Mouse (Mus musculus): ENCODE data around the gene Wdr89.

- TF ChIP-seq CTCF (IDR thresholded peaks at IDR 0.05; ENCODE audit: insufficient read depth, low read depth, low read length) (no peak), POLR2A (IDR thresholded peaks at IDR 0.05; ENCODE audit: insufficient read depth, low read depth, low read length) (no peak)
Measured at GRCm38 (mm10) chr12:75713596-75713995, 44.3 kb upstream of the Wdr89 start.

Measured in olfactory bulb, adult 2 months (tissue).